Mouse (Mus musculus) intestine, embryonic 15.5 days (tissue): ENCODE data around the gene Yars. TPM values are rescaled to one million over a fixed set of nuclear protein-coding genes. Genes with fewer than 3 reads are reported as not detected.

Experiments used
- ATAC-seq: fragments of 200-750 bp; cut with Nextera tagmentation; 2 replicates; pipeline ENCODE4 v1.8.0; 2017; ENCODE audit warnings: moderate TSS enrichment, moderate library complexity
- H3K27ac ChIP-seq: fragments of 300-500 bp; sonication (generic); 2 replicates; pipeline ENCODE4 v1.5.1; 2015; ENCODE audit warnings: mild to moderate bottlenecking, inconsistent platforms
- H3K27me3 ChIP-seq: fragments of 300-500 bp; sonication (generic); replicated peaks from 2 replicates; pipeline ENCODE4 v1.6.1; 2015; ENCODE audit warnings: inconsistent platforms
- H3K36me3 ChIP-seq: fragments of 300-500 bp; sonication (generic); 2 replicates; pipeline ENCODE4 v1.6.1; 2015; ENCODE audit warnings: inconsistent platforms
- H3K4me1 ChIP-seq: fragments of 300-500 bp; sonication (generic); replicated peaks from 2 replicates; pipeline ENCODE4 v1.6.1; 2015; ENCODE audit warnings: inconsistent platforms
- H3K4me2 ChIP-seq: fragments of 300-500 bp; sonication (generic); replicated peaks from 2 replicates; pipeline ENCODE4 v1.6.1; 2015; ENCODE audit warnings: mild to moderate bottlenecking, inconsistent platforms
- H3K4me3 ChIP-seq: fragments of 300-500 bp; sonication (generic); replicated peaks from 2 replicates; pipeline ENCODE4 v1.5.1; 2015; ENCODE audit warnings: inconsistent platforms
- H3K9ac ChIP-seq: fragments of 300-500 bp; sonication (generic); 2 replicates; pipeline ENCODE4 v1.6.1; 2015; ENCODE audit warnings: inconsistent platforms
- H3K9me3 ChIP-seq: fragments of 300-500 bp; sonication (generic); 2 replicates; pipeline ENCODE4 v1.6.1; 2016; ENCODE audit warnings: inconsistent platforms
- WGBS: fragments of 180-500 bp; shearing (Covaris S2); methylation state at CpG from one replicate; pipeline ENCODE4 v1.1.7; 2015; 5-methylcytosine and 5-hydroxymethylcytosine counted together
- polyA plus RNA-seq: library from polyadenylated mRNA; unstranded; fragments of >200 nt; fragmentation: Nextera tagmentation; extraction: Ambion mirVana; gene quantifications from 2 replicates; pipeline ENCODE4 v1.2.1, GENCODE M21; 2015

Yars gene
- polyA plus RNA-seq, 1 experiment from 2014 or later = 97.2 TPM

- Histone ChIP-seq H3K9ac (no peak overlapping the region), H3K27ac (no peak overlapping the region), H3K4me2 (no peak overlapping the region), H3K4me3 (no peak overlapping the region), H3K9me3 (no peaks in the 10 kb centered on the region), H3K4me1 (0 out of 2 replicates have a peak, but pooled peaks cover 5% of the 10 kb centered on the region), H3K36me3 (peaks cover 8% of the 10 kb centered on the region; the same call in 1 of the 2 replicates), H3K27me3 (no peaks in the 10 kb centered on the region)
- no peak for ATAC-seq
- WGBS = 71% methylated on average over 1 of the region's 1 CpGs
Measured at GRCm38 (mm10) chr4:129149321-129149720, 40.2 kb upstream of the Yars start.

GRCm38 (mm10) chr4:129151276-129151811, 38.2 kb upstream of the Yars start:
- ATAC-seq = peak; percentile 93
- Histone ChIP-seq H3K4me1 (no peaks in the 10 kb centered on the region), H3K4me2 (no peak overlapping the region), H3K4me3 (no peak overlapping the region), H3K27ac (peak overlapping the region; percentile 45), H3K9me3 (no peaks in the 10 kb centered on the region), H3K36me3 (peaks cover 13% of the 10 kb centered on the region; the same call in 1 of the 2 replicates), H3K9ac (no peak overlapping the region), H3K27me3 (no peaks in the 10 kb centered on the region)
- 67% methylated on average over 4 of the region's 4 CpGs for WGBS

GRCm38 (mm10) chr4:129157541-129157940, 32.0 kb upstream of the Yars start:
- H3K4me2 ChIP-seq = no peak overlapping the region
- no peak overlapping the region for H3K9ac ChIP-seq
- H3K27me3 ChIP-seq = no peaks in the 10 kb centered on the region
- no peaks in the 10 kb centered on the region; the same call in 1 of the 2 replicates for H3K4me1 ChIP-seq
- H3K4me3 ChIP-seq = no peak overlapping the region
- H3K27ac ChIP-seq = no peak overlapping the region
- no peaks in the 10 kb centered on the region for H3K9me3 ChIP-seq
- 0 out of 2 replicates have a peak, but pooled peaks have one; percentile 58 for ATAC-seq
- 49% methylated on average over 5 of the region's 5 CpGs for WGBS
- peaks cover 10% of the 10 kb centered on the region for H3K36me3 ChIP-seq

- no peak overlapping the region for H3K27ac ChIP-seq
- H3K4me3 ChIP-seq = no peak overlapping the region
- peaks cover 8% of the 10 kb centered on the region for H3K36me3 ChIP-seq
- WGBS = 52% methylated on average over 3 of the region's 3 CpGs
- peak; percentile 90 for ATAC-seq
- H3K4me1 ChIP-seq = no peaks in the 10 kb centered on the region; the same call in 1 of the 2 replicates
- H3K9ac ChIP-seq = no peak overlapping the region
- no peaks in the 10 kb centered on the region for H3K27me3 ChIP-seq
- no peaks in the 10 kb centered on the region for H3K9me3 ChIP-seq
- H3K4me2 ChIP-seq = no peak overlapping the region
Measured at GRCm38 (mm10) chr4:129158549-129158948, 31.0 kb upstream of the Yars start.

GRCm38 (mm10) chr4:129161076-129161475, 28.5 kb upstream of the Yars start:
- Histone ChIP-seq H3K9ac (no peak overlapping the region), H3K9me3 (no peaks in the 10 kb centered on the region), H3K4me3 (no peak overlapping the region), H3K4me2 (no peak overlapping the region), H3K36me3 (peaks cover 3% of the 10 kb centered on the region; the same call in 1 of the 2 replicates), H3K4me1 (no peaks in the 10 kb centered on the region; the same call in 1 of the 2 replicates), H3K27me3 (no peaks in the 10 kb centered on the region), H3K27ac (no peak overlapping the region)
- WGBS = 95% methylated on average over 1 of the region's 1 CpGs
- no peak for ATAC-seq

- no peak overlapping the region for H3K4me2 ChIP-seq
- H3K36me3 ChIP-seq = peaks cover 3% of the 10 kb centered on the region; the same call in 1 of the 2 replicates
- no peaks in the 10 kb centered on the region; the same call in 1 of the 2 replicates for H3K4me1 ChIP-seq
- H3K9ac ChIP-seq = no peak overlapping the region
- no peaks in the 10 kb centered on the region for H3K27me3 ChIP-seq
- no peak overlapping the region for H3K27ac ChIP-seq
- no peaks in the 10 kb centered on the region for H3K9me3 ChIP-seq
- 88% methylated on average over 3 of the region's 4 CpGs for WGBS
- ATAC-seq = no peak
- no peak overlapping the region for H3K4me3 ChIP-seq
Measured at GRCm38 (mm10) chr4:129161581-129162255, 27.8 kb upstream of the Yars start.

- WGBS = 58% methylated on average over 1 of the region's 1 CpGs
- ATAC-seq = no peak
- Histone ChIP-seq H3K9me3 (no peaks in the 10 kb centered on the region), H3K36me3 (peaks cover 9% of the 10 kb centered on the region), H3K9ac (no peak overlapping the region), H3K4me3 (no peak overlapping the region), H3K27me3 (no peaks in the 10 kb centered on the region), H3K4me2 (no peak overlapping the region), H3K27ac (no peak overlapping the region), H3K4me1 (no peaks in the 10 kb centered on the region)
Measured at GRCm38 (mm10) chr4:129172529-129172928, 17.0 kb upstream of the Yars start.

- Histone ChIP-seq H3K9me3 (no peaks in the 10 kb centered on the region), H3K27ac (no peak overlapping the region), H3K4me1 (no peaks in the 10 kb centered on the region), H3K36me3 (peaks cover 2% of the 10 kb centered on the region), H3K9ac (no peak overlapping the region), H3K4me3 (no peak overlapping the region), H3K4me2 (no peak overlapping the region), H3K27me3 (no peaks in the 10 kb centered on the region)
- ATAC-seq = no peak
- 63% methylated on average over 1 of the region's 1 CpGs for WGBS
Measured at GRCm38 (mm10) chr4:129179560-129179959, 10.0 kb upstream of the Yars start.

GRCm38 (mm10) chr4:129188041-129188659, 1.4 kb upstream of the Yars start:
- no peak for ATAC-seq
- WGBS = 40% methylated on average over 5 of the region's 5 CpGs
- Histone ChIP-seq H3K4me1 (peaks cover 18% of the 10 kb centered on the region), H3K36me3 (no peaks in the 10 kb centered on the region), H3K27me3 (no peaks in the 10 kb centered on the region), H3K9me3 (no peaks in the 10 kb centered on the region), H3K27ac (0 out of 2 replicates have a peak overlapping the region, but pooled peaks have one; percentile 86), H3K4me3 (peak overlapping the region; percentile 86), H3K9ac (peak overlapping the region; percentile 73), H3K4me2 (peak overlapping the region; percentile 59)

- ATAC-seq = peak; percentile 76
- no peaks in the 10 kb centered on the region for H3K27me3 ChIP-seq
- H3K4me3 ChIP-seq = peak overlapping the region; percentile 86
- H3K4me2 ChIP-seq = peak overlapping the region; percentile 59
- H3K36me3 ChIP-seq = no peaks in the 10 kb centered on the region
- H3K9me3 ChIP-seq = no peaks in the 10 kb centered on the region
- peaks cover 19% of the 10 kb centered on the region for H3K4me1 ChIP-seq
- WGBS = under 1% methylated on average over 56 of the region's 74 CpGs
- peak overlapping the region; percentile 86 for H3K27ac ChIP-seq
- H3K9ac ChIP-seq = peak overlapping the region; percentile 73
Measured at GRCm38 (mm10) chr4:129188803-129189541, 588 bp upstream of the Yars start.

GRCm38 (mm10) chr4:129190538-129190937, 978 bp downstream of the Yars start:
- Histone ChIP-seq H3K9ac (peak overlapping the region; percentile 58), H3K27me3 (no peaks in the 10 kb centered on the region), H3K9me3 (no peaks in the 10 kb centered on the region), H3K4me2 (peak overlapping the region; percentile 68), H3K36me3 (0 out of 2 replicates have a peak, but pooled peaks cover 2% of the 10 kb centered on the region), H3K4me3 (peak overlapping the region; percentile 86), H3K27ac (peak overlapping the region; percentile 77; the same call in 1 of the 2 replicates), H3K4me1 (peaks cover 23% of the 10 kb centered on the region)
- WGBS = 4% methylated on average over 12 of the region's 12 CpGs
- ATAC-seq = 0 out of 2 replicates have a peak, but pooled peaks have one; percentile 8

- peaks cover 7% of the 10 kb centered on the region for H3K36me3 ChIP-seq
- no peak overlapping the region for H3K27ac ChIP-seq
- no peaks in the 10 kb centered on the region for H3K27me3 ChIP-seq
- peaks cover 23% of the 10 kb centered on the region for H3K4me1 ChIP-seq
- H3K9ac ChIP-seq = no peak overlapping the region
- H3K9me3 ChIP-seq = no peaks in the 10 kb centered on the region
- peak overlapping the region; percentile 68 for H3K4me2 ChIP-seq
- ATAC-seq = no peak
- H3K4me3 ChIP-seq = no peak overlapping the region
- whole genome bisulfite sequencing = 69% methylated on average over 5 of the region's 5 CpGs
Measured at GRCm38 (mm10) chr4:129191691-129192090, 2.1 kb downstream of the Yars start.
